Mouse (Mus musculus) adrenal gland, postnatal 25 days (tissue): Measurements from ENCODE around the gene Pdha1. TPM values are rescaled to one million over a fixed set of nuclear protein-coding genes. Genes with fewer than 3 reads are reported as not detected.

ENCODE experiments used
- DNase-seq: peaks from one replicate; pipeline ENCODE4 v3.0.0; 2021; ENCODE audit warnings: mixed read lengths
- long read RNA-seq: library from polyadenylated mRNA; stranded (forward); transcript quantifications from one replicate; pipeline ENCODE4 v2.0.0, GENCODE M21; 2021
- total RNA-seq: library from RNA; stranded (reverse); gene quantifications from 2 replicates; pipeline ENCODE4 v1.2.3, GENCODE M21; 2021

Pdha1 gene
- 268 and 277 TPM in 2 replicates for total RNA-seq
- long read RNA-seq, transcript Pdha1-201 (11 exons, 2,848 nt), result major isoform, 645 of 712 reads
- long read RNA-seq, partial matches to known transcripts, result 42 of 712 reads
- long read RNA-seq, other reads (novel, unspliced or antisense), result 25 of 712 reads

GRCm38 (mm10) chrX:160137861-160138717 is at the start of gene Pdha1:
Gene Pdha1, minus strand, starts transcription at chrX:160138413.
- peak; percentile 80 for DNase-seq

- DNase-seq, result no peak
These were observed 40.8 kb upstream of the Pdha1 start for GRCm38 (mm10) chrX:160179032-160179431.

GRCm38 (mm10) chrX:160170150-160170549 is 31.9 kb upstream of the Pdha1 start:
- DNase-seq, result peak; percentile 40

GRCm38 (mm10) chrX:160166246-160166985 is 28.2 kb upstream of the Pdha1 start:
- no peak for DNase-seq

- no peak for DNase-seq
These were observed 26.0 kb upstream of the Pdha1 start for GRCm38 (mm10) chrX:160164259-160164658.

- no peak for DNase-seq
These were observed 15.1 kb upstream of the Pdha1 start for GRCm38 (mm10) chrX:160153147-160153815.

GRCm38 (mm10) chrX:160148859-160149258 is 10.6 kb upstream of the Pdha1 start:
- DNase-seq, result no peak

- no peak for DNase-seq
These were observed 9.2 kb upstream of the Pdha1 start for GRCm38 (mm10) chrX:160147406-160147805.

- no peak for DNase-seq
These were observed 8.6 kb upstream of the Pdha1 start for GRCm38 (mm10) chrX:160146806-160147205.

GRCm38 (mm10) chrX:160137177-160137860 is 894 bp downstream of the Pdha1 start:
- DNase-seq, result peak; percentile 4

- no peak for DNase-seq
These were observed 2.1 kb downstream of the Pdha1 start for GRCm38 (mm10) chrX:160136153-160136552.

GRCm38 (mm10) chrX:160135719-160136118 is 2.5 kb downstream of the Pdha1 start:
- DNase-seq, result no peak

- DNase-seq, result no peak
These were observed 3.9 kb downstream of the Pdha1 start for GRCm38 (mm10) chrX:160134136-160134843.

- peak; percentile 47 for DNase-seq
These were observed 21.6 kb downstream of the Pdha1 start for GRCm38 (mm10) chrX:160116658-160117057.

GRCm38 (mm10) chrX:160116074-160116473 is 22.1 kb downstream of the Pdha1 start:
- no peak for DNase-seq

- no peak for DNase-seq
These were observed 24.4 kb downstream of the Pdha1 start for GRCm38 (mm10) chrX:160113777-160114176.

- DNase-seq, result no peak
These were observed 30.4 kb downstream of the Pdha1 start for GRCm38 (mm10) chrX:160107817-160108216.

- no peak for DNase-seq
These were observed 46.2 kb downstream of the Pdha1 start for GRCm38 (mm10) chrX:160091973-160092372.
